Mouse (Mus musculus): ENCODE data around the gene Ccdc39.

DNA sequence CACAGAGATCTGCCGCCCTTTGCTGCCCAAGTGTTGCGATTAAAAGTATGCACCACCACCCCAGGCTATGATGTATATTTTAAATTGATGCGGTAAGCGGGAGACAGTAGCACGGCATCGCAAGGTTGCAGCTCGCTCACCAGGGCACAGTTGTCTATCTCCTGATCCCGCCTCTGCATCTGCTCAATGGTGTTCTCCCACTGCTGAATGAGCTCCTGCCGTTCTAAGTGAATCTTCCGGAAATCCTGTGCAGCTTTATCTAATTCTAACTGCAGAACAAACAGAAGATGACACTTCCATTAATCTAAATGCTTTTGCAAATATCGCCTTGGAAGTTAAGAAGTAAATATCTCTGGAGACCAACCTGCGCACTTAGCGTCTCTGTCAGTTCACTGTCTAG lies 7.5 kb downstream of the Ccdc39 start:
- TF ChIP-seq GATA1 (IDR thresholded peaks at IDR 0.05; ENCODE audit: borderline replicate concordance, low read length): no peak
- no peak for TF ChIP-seq FLI1 (IDR thresholded peaks at IDR 0.05; ENCODE audit: low read length)
